Mouse (Mus musculus): ENCODE data around the gene Abcc1.

DNA sequence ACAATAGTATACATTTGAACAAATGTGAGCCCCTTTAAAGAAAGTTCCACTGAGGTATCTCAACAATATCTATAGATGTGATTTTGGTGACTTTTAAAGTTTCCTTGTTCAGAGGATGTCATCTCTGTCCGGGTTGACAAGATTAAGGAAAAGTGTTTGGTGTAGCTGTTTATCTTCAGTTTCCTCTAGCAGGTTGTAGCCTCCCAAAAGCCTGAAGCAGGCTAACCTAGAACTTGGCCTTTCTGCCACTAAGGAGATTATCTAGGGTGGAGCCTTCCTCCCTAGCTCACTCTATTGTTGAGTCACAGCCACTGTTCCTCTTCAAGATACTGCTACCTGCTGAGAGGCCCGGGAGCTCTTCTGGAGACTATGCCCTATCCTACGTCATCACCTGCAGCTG, 16.4 kb upstream of the Abcc1 start:
- TF ChIP-seq CTCF (IDR thresholded peaks at IDR 0.05) (no peak), EP300 (IDR thresholded peaks at IDR 0.05) (no peak)
